Mouse (Mus musculus): ENCODE measurements around the gene Tmem259.

- peak; percentile 80 for TF ChIP-seq CTCF (IDR thresholded peaks at IDR 0.05; ENCODE audit: control insufficient read depth, insufficient read depth, insufficient read length)
- TF ChIP-seq USF1 (IDR thresholded peaks at IDR 0.05; ENCODE audit: low read depth): no peak
- TF ChIP-seq MAX (IDR thresholded peaks at IDR 0.05): peak; percentile 70
- peak; percentile 8 for TF ChIP-seq MYOD1 (IDR thresholded peaks at IDR 0.05; ENCODE audit: control insufficient read depth, insufficient read length, low read depth)
Measured at GRCm38 (mm10) chr10:79959847-79960601, 24.1 kb downstream of the Tmem259 start, which contains the start of gene Wdr18.

All from C2C12 (cell line).